Mouse (Mus musculus) liver, embryonic 14.5 days (tissue): ENCODE data around the gene Tmtc3.

Source experiments
- CTCF ChIP-seq: IDR thresholded peaks from 2 replicates; pipeline ENCODE4 v1.5.1; 2016; ENCODE audit warnings: antibody characterized with exemption, low read depth, control low read depth
- EP300 ChIP-seq: IDR thresholded peaks from 2 replicates; pipeline ENCODE4 v1.6.1; 2016; ENCODE audit warnings: antibody characterized with exemption, low read depth

DNA sequence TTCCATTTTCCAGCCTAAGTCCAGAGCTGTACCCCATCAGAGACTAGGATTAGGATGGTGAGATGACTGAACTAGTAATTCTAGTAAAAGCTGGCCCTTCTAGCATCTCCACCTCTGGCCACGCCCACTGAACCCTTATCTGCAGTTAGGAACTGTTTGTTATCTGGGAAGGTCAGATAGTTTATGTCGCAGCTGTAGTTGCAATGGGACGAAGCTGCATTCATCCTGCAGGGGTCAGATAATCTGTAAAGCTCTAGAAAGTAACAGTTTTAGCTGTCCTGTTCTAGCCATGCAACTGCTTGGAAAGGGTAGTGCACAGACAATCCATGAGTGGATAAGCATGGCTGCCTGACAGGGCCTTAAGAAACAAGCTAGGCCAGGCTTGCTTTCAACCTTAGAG, 11.2 kb upstream of the Tmtc3 start:
- TF ChIP-seq CTCF (peak; percentile 54), EP300 (peak; percentile 95)
